In the genomic region with DNA sequence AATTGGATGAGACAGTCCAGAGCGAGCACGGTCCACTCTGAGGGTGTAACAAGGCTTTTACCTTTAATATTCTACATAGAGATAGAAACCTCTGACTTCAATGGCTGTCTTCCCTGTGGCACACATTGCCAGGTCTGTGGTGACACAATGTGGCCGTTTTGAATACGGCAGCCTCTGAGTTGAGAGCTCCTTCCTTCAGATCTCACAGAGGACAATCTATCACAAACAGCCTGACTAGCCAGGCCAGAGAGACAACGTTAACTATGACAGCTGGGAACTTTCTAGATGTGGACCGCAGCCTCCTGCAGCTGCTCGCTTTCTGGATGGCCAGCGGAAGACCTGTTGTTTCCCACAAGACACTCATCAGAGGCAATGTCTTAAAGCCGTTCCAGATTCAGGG, we compare ENCODE assay signal across 9 mouse cellular contexts. TPM values are rescaled to one million over a fixed set of nuclear protein-coding genes. Genes with fewer than 3 reads are reported as not detected.
DNase-seq lines count a peak whose midpoint lies in the region; ATAC-seq and TF ChIP-seq lines count a peak whose summit lies in the region.
"Had no signal": no experiment of that assay in that cellular context is flagged by ENCODE, and none has a peak within 500 bp of the region (broad histone marks: within the 10 kb centered on the region; RNA-seq: fewer than 3 reads in every experiment).

No protein-coding gene starts in this region.

- H3K36me3 ChIP-seq in heart, postnatal 0 days (replicated peaks; ENCODE audit: control insufficient read depth, insufficient read depth, low read length): no peaks in the 10 kb centered on the region
- H3K36me3 ChIP-seq in heart, embryonic 12.5 days: no peaks in the 10 kb centered on the region
- no peaks in the 10 kb centered on the region for H3K36me3 ChIP-seq in liver, postnatal 0 days (replicated peaks; ENCODE audit: insufficient read depth, low read length)
- H3K36me3 ChIP-seq in liver, embryonic 12.5 days: no peaks in the 10 kb centered on the region

- no peak overlapping the region for H3K9ac ChIP-seq in heart, postnatal 0 days (replicated peaks; ENCODE audit: low read depth, low read length)
- H3K9ac ChIP-seq in heart, embryonic 12.5 days: no peak overlapping the region
- no peak overlapping the region for H3K9ac ChIP-seq in liver, postnatal 0 days (replicated peaks)
- H3K9ac ChIP-seq in liver, embryonic 12.5 days: no peak overlapping the region

- DNase-seq in heart, postnatal 0 days (ENCODE audit: low spot score): peak; percentile 25
- DNase-seq in liver, postnatal 0 days: no peak
- DNase-seq in adipocyte (ENCODE audit: low spot score): peak; percentile 88
- DNase-seq in lung, postnatal 4 days: peak; percentile 52 to 66
- DNase-seq in spleen, postnatal 4 days (ENCODE audit: low spot score in 2 of 2): no peak
- DNase-seq in thymus, postnatal 4 days: no peak

- 77% methylated on average over 9 of the region's 9 CpGs for WGBS in heart, postnatal 0 days
- 80% methylated on average over 9 of the region's 9 CpGs for WGBS in heart, embryonic 12.5 days
- WGBS in liver, postnatal 0 days (ENCODE audit: insufficient replicate concordance): 80% methylated on average over 9 of the region's 9 CpGs
- WGBS in liver, embryonic 12.5 days (ENCODE audit: insufficient replicate concordance): 74% methylated on average over 9 of the region's 9 CpGs

- no peaks in the 10 kb centered on the region for H3K27me3 ChIP-seq in heart, postnatal 0 days (ENCODE audit: control insufficient read depth, insufficient read depth, low read length)
- H3K27me3 ChIP-seq in heart, embryonic 12.5 days (replicated peaks): no peaks in the 10 kb centered on the region
- H3K27me3 ChIP-seq in liver, postnatal 0 days (ENCODE audit: insufficient read depth, low read length): 0 out of 2 replicates have a peak, but pooled peaks cover 4% of the 10 kb centered on the region
- H3K27me3 ChIP-seq in liver, embryonic 12.5 days (replicated peaks): peaks cover 24% of the 10 kb centered on the region

- H3K4me3 ChIP-seq in heart, postnatal 0 days (ENCODE audit: low read depth, low read length): no peak overlapping the region
- no peak overlapping the region for H3K4me3 ChIP-seq in heart, embryonic 12.5 days
- H3K4me3 ChIP-seq in liver, postnatal 0 days (ENCODE audit: low read depth, low read length): no peak overlapping the region
- no peak overlapping the region for H3K4me3 ChIP-seq in liver, embryonic 12.5 days

- no peak overlapping the region for H3K4me2 ChIP-seq in heart, postnatal 0 days (ENCODE audit: low read depth, low read length)
- H3K4me2 ChIP-seq in heart, embryonic 12.5 days: no peak overlapping the region
- no peak overlapping the region for H3K4me2 ChIP-seq in liver, postnatal 0 days (ENCODE audit: low read depth, low read length)
- no peak overlapping the region for H3K4me2 ChIP-seq in liver, embryonic 12.5 days

- no peak for TF ChIP-seq EP300 in heart, postnatal 0 days (IDR thresholded peaks at IDR 0.05; ENCODE audit: low read depth)
- TF ChIP-seq EP300 in liver, postnatal 0 days (IDR thresholded peaks at IDR 0.05; ENCODE audit: low read depth): no peak

- no peak overlapping the region for H3K27ac ChIP-seq in heart, postnatal 0 days (ENCODE audit: low read depth)
- no peak overlapping the region for H3K27ac ChIP-seq in heart, embryonic 12.5 days (ENCODE audit: poor library complexity, severe bottlenecking)
- H3K27ac ChIP-seq in liver, postnatal 0 days (ENCODE audit: low read depth): no peak overlapping the region
- no peak overlapping the region for H3K27ac ChIP-seq in liver, embryonic 12.5 days

- no peaks in the 10 kb centered on the region for H3K4me1 ChIP-seq in heart, postnatal 0 days (ENCODE audit: control insufficient read depth, insufficient read depth)
- peaks cover 4% of the 10 kb centered on the region; the same call in 1 of the 2 replicates for H3K4me1 ChIP-seq in heart, embryonic 12.5 days (replicated peaks)
- no peaks in the 10 kb centered on the region for H3K4me1 ChIP-seq in liver, postnatal 0 days (ENCODE audit: insufficient read depth)
- no peaks in the 10 kb centered on the region for H3K4me1 ChIP-seq in liver, embryonic 12.5 days

- H3K9me3 ChIP-seq in heart, postnatal 0 days (replicated peaks; ENCODE audit: control insufficient read depth, low read length): no peaks in the 10 kb centered on the region
- H3K9me3 ChIP-seq in heart, embryonic 12.5 days (replicated peaks): 0 out of 2 replicates have a peak, but pooled peaks cover 2% of the 10 kb centered on the region
- no peaks in the 10 kb centered on the region for H3K9me3 ChIP-seq in liver, postnatal 0 days (ENCODE audit: low read length)
- H3K9me3 ChIP-seq in liver, embryonic 12.5 days (replicated peaks): no peaks in the 10 kb centered on the region

- TF ChIP-seq CTCF in heart, postnatal 0 days (IDR thresholded peaks at IDR 0.05; ENCODE audit: low read depth): peak; percentile 57
- peak; percentile 53 for TF ChIP-seq CTCF in liver, postnatal 0 days (IDR thresholded peaks at IDR 0.05; ENCODE audit: low read depth)

- peak; percentile 56; the same call in 1 of the 2 replicates for ATAC-seq in heart, postnatal 0 days (ENCODE audit: insufficient read depth, low read depth)
- ATAC-seq in heart, embryonic 12.5 days (ENCODE audit: insufficient number of reproducible peaks, low FRiP score): no peak
- ATAC-seq in liver, postnatal 0 days: no peak
- no peak for ATAC-seq in liver, embryonic 12.5 days

RNA-seq across cellular contexts. Expression of gene Kcne2, which starts 3.4 kb away (rescaled TPM):
- 1.6 and 3.7 TPM in 2 replicates for total RNA-seq in heart, postnatal 0 days (2014; rRNA removed; ENCODE audit: low replicate concordance)
- polyA plus RNA-seq in heart, postnatal 0 days (2015; fragmentation: Nextera tagmentation; extraction: Ambion mirVana): 1.5 and 1.8 TPM in 2 replicates
- 2.0 and 2.1 TPM in 2 replicates for polyA plus RNA-seq in heart, embryonic 12.5 days (2016; fragmentation: Nextera tagmentation; extraction: Ambion mirVana)
- polyA plus RNA-seq in liver, postnatal 0 days (2015; fragmentation: Nextera tagmentation; extraction: Ambion mirVana): not detected in 2 replicates
- 0.13 TPM in 1 of 2 replicates, not detected in the other for polyA plus RNA-seq in liver, embryonic 12.5 days (2016; fragmentation: Nextera tagmentation; extraction: Ambion mirVana)
- total RNA-seq: gastrocnemius, adult 18-20 months had no signal

RNA-seq across cellular contexts. Expression of gene Smim11, which starts 12.3 kb away (rescaled TPM):
- 12.3 and 17.5 TPM in 2 replicates for total RNA-seq in heart, postnatal 0 days (2014; rRNA removed; ENCODE audit: low replicate concordance)
- 165 and 187 TPM in 2 replicates for polyA plus RNA-seq in heart, postnatal 0 days (2015; fragmentation: Nextera tagmentation; extraction: Ambion mirVana)
- polyA plus RNA-seq in heart, embryonic 12.5 days (2016; fragmentation: Nextera tagmentation; extraction: Ambion mirVana): 121 and 124 TPM in 2 replicates
- 42.5 and 47.6 TPM in 2 replicates for polyA plus RNA-seq in liver, postnatal 0 days (2015; fragmentation: Nextera tagmentation; extraction: Ambion mirVana)
- 76.4 and 76.8 TPM in 2 replicates for polyA plus RNA-seq in liver, embryonic 12.5 days (2016; fragmentation: Nextera tagmentation; extraction: Ambion mirVana)

RNA-seq across cellular contexts. Expression of gene Fam243, which starts 32.5 kb away (rescaled TPM):
- total RNA-seq in heart, postnatal 0 days (2014; rRNA removed; ENCODE audit: low replicate concordance): not detected in 2 replicates
- 0.05 TPM in 1 of 2 replicates, not detected in the other for polyA plus RNA-seq in heart, postnatal 0 days (2015; fragmentation: Nextera tagmentation; extraction: Ambion mirVana)
- not detected in 2 replicates for polyA plus RNA-seq in heart, embryonic 12.5 days (2016; fragmentation: Nextera tagmentation; extraction: Ambion mirVana)
- not detected in 2 replicates for polyA plus RNA-seq in liver, postnatal 0 days (2015; fragmentation: Nextera tagmentation; extraction: Ambion mirVana)
- not detected in 2 replicates for polyA plus RNA-seq in liver, embryonic 12.5 days (2016; fragmentation: Nextera tagmentation; extraction: Ambion mirVana)
- total RNA-seq: gastrocnemius, adult 18-20 months had no signal

Comparison
In these comparisons a context has a peak if more than half of its experiments do, and no peak if none do; other contexts are left out.
1. DNase-seq: peak in heart, postnatal 0 days (single experiment), adipocyte (single experiment) and lung, postnatal 4 days (2 of 2); none in liver, postnatal 0 days (single experiment), spleen, postnatal 4 days (0 of 2) and thymus, postnatal 4 days (single experiment).